Mouse (Mus musculus) olfactory bulb, adult 2 months (tissue): ENCODE measurements at regions not wholly inside any gene's neighbourhood (a gene's known extent, or its start where the extent isn't known, plus 50 kb on each side); places are given as distances from the start of the nearest gene placed in this dataset.

ENCODE experiments used
- H3K27ac ChIP-seq: fragments of 200-500 bp; 2 replicates; pipeline ENCODE4 v1.5.1; 2012; ENCODE audit warnings: low read depth, low read length; ENCODE audit not compliant: insufficient read depth
- H3K4me1 ChIP-seq: fragments of 200-500 bp; 2 replicates; pipeline ENCODE4 v1.6.1; 2012; ENCODE audit warnings: low read length; ENCODE audit not compliant: control insufficient read depth, insufficient read depth
- H3K4me3 ChIP-seq: fragments of 200-500 bp; 2 replicates; pipeline ENCODE4 v1.5.1; 2012; ENCODE audit warnings: mild to moderate bottlenecking, low read depth, low read length, moderate library complexity; ENCODE audit not compliant: insufficient read depth
- CTCF ChIP-seq: fragments of 200-500 bp; IDR thresholded peaks from 2 replicates; pipeline ENCODE4 v1.5.1; 2012; ENCODE audit warnings: low read depth, mild to moderate bottlenecking, low read length, moderate library complexity; ENCODE audit not compliant: insufficient read depth
- POLR2A ChIP-seq: fragments of 200-500 bp; IDR thresholded peaks from 2 replicates; pipeline ENCODE4 v1.6.1; 2012; ENCODE audit warnings: mild to moderate bottlenecking, low read depth, low read length, moderate library complexity; ENCODE audit not compliant: insufficient read depth
- WGBS: fragments of 180-500 bp; shearing (Covaris S2); methylation state at CpG from one replicate; pipeline ENCODE4 v1.1.7; 2018; 5-methylcytosine and 5-hydroxymethylcytosine counted together

- no peak overlapping the region for H3K27ac ChIP-seq
- TF ChIP-seq CTCF (no peak), POLR2A (no peak)
- 78% methylated on average over 5 of the region's 5 CpGs for WGBS
- no peaks in the 10 kb centered on the region for H3K4me1 ChIP-seq
- H3K4me3 ChIP-seq, result no peak overlapping the region
Measured at GRCm38 (mm10) chr13:59894094-59894493, 71.1 kb upstream of the Tut7 start.

GRCm38 (mm10) chr13:59892961-59893360 is 70.0 kb upstream of the Tut7 start:
- Histone ChIP-seq H3K27ac (no peak overlapping the region), H3K4me3 (no peak overlapping the region), H3K4me1 (no peaks in the 10 kb centered on the region)
- WGBS, result 85% methylated on average over 8 of the region's 8 CpGs
- no peak for TF ChIP-seq CTCF
- no peak for TF ChIP-seq POLR2A

GRCm38 (mm10) chr13:59892340-59892739 is 69.4 kb upstream of the Tut7 start:
- no peak overlapping the region for H3K4me3 ChIP-seq
- TF ChIP-seq POLR2A (no peak), CTCF (no peak)
- no peak overlapping the region for H3K27ac ChIP-seq
- no peaks in the 10 kb centered on the region for H3K4me1 ChIP-seq
- WGBS, result 88% methylated on average over 9 of the region's 9 CpGs

GRCm38 (mm10) chr13:59891737-59892136 is 68.8 kb upstream of the Tut7 start:
- no peak for TF ChIP-seq CTCF
- no peak for TF ChIP-seq POLR2A
- peaks cover 5% of the 10 kb centered on the region for H3K4me1 ChIP-seq
- 89% methylated on average over 8 of the region's 8 CpGs for WGBS

GRCm38 (mm10) chr13:59889468-59890117 is 66.6 kb upstream of the Tut7 start:
- Histone ChIP-seq H3K27ac (no peak overlapping the region), H3K4me1 (peaks cover 5% of the 10 kb centered on the region), H3K4me3 (no peak overlapping the region)
- TF ChIP-seq POLR2A (no peak), CTCF (no peak)
- 18% methylated on average over 10 of the region's 10 CpGs for WGBS

More at GRCm38 (mm10) chr13:59891737-59892136, 68.8 kb upstream of the Tut7 start:
- H3K27ac ChIP-seq, result no peak overlapping the region
- no peak overlapping the region for H3K4me3 ChIP-seq

- no peak for TF ChIP-seq CTCF
- TF ChIP-seq POLR2A, result no peak
- Histone ChIP-seq H3K4me3 (no peak overlapping the region), H3K27ac (0 out of 2 replicates have a peak overlapping the region, but pooled peaks have one; percentile 2), H3K4me1 (peaks cover 5% of the 10 kb centered on the region)
Measured at GRCm38 (mm10) chr13:59888038-59889016, 65.4 kb upstream of the Tut7 start.

- 41% methylated on average over 4 of the region's 4 CpGs for WGBS
- Histone ChIP-seq H3K4me3 (no peak overlapping the region), H3K27ac (peak overlapping the region; percentile 89), H3K4me1 (peaks cover 5% of the 10 kb centered on the region)
- TF ChIP-seq CTCF (no peak), POLR2A (no peak)
Measured at GRCm38 (mm10) chr13:59887306-59887705, 64.4 kb upstream of the Tut7 start.

GRCm38 (mm10) chr13:59886572-59886971 is 63.6 kb upstream of the Tut7 start:
- Histone ChIP-seq H3K4me1 (peaks cover 5% of the 10 kb centered on the region), H3K27ac (peak overlapping the region; percentile 89; the same call in 1 of the 2 replicates), H3K4me3 (no peak overlapping the region)
- 61% methylated on average over 3 of the region's 3 CpGs for WGBS
- TF ChIP-seq CTCF, result no peak
- no peak for TF ChIP-seq POLR2A

- WGBS, result 13% methylated on average over 19 of the region's 19 CpGs
- TF ChIP-seq CTCF, result no peak
- no peak for TF ChIP-seq POLR2A
- H3K4me1 ChIP-seq, result peaks cover 4% of the 10 kb centered on the region
- H3K4me3 ChIP-seq, result no peak overlapping the region
- no peak overlapping the region for H3K27ac ChIP-seq
Measured at GRCm38 (mm10) chr13:59881989-59882784, 59.2 kb upstream of the Tut7 start.
